Mouse (Mus musculus): ENCODE results near the gene Dpep1. TPM values are rescaled to one million over a fixed set of nuclear protein-coding genes. Genes with fewer than 3 reads are reported as not detected.

The Dpep1 gene
- 0.11 TPM in 1 of 2 replicates, not detected in the other for polyA plus RNA-seq (2015; fragmentation: Nextera tagmentation; extraction: Ambion mirVana)

DNA sequence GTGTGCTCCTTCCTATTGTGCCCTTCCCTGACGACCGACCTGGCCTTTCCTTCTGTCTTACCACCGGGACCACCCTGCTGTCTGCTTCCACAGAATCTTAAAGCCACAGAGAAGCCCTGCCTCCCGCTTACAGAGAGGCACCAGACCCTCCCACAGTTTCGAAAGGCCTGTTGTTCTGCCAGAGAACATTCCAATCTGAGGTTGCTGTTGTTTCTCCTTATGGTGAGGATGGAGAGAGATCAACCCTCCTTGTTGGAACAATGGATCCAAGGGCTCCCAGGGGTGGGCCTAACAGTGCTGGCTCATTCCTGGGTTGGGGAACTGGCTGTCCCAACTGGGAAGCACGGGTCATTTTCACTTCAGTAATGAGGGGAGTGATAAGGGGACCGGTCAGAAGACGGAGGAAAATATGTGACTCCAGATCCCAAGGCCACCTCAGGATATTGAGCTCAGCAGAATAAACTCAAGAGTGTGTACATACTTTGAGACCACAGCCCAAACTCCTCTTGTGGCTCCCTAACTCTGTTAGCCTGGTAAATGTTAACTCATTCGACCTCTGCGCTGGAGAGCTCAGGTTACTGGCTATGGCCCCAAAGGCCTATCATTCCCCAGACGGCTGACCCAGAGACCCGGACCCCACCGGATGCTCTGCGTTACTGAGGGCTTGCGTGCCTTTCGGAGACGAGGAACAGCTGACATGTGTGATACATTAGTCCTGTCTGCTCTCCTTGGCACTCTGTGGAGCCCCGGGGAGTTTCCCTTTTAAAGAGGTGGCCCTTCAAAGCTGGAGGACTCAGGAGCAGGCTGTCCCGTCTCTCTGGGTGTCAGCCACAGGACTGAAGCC, at the start of gene Dpep1:
TSS of gene Dpep1 (plus strand) at position 677 of the 844 bp plus-strand sequence.
- 59% methylated on average over 19 of the region's 19 CpGs for WGBS
- no peaks in the 10 kb centered on the region for H3K9me3 ChIP-seq
- H3K27ac ChIP-seq (replicated peaks) = no peak within 1 kb of the TSS
- H3K27me3 ChIP-seq = no peaks in the 10 kb centered on the region
- ATAC-seq (replicated peaks) = no peak
- H3K4me3 ChIP-seq = no peak within 1 kb of the TSS
- no peak within 1 kb of the TSS for H3K9ac ChIP-seq (replicated peaks)
- no peaks in the 10 kb centered on the region for H3K4me1 ChIP-seq
- H3K4me2 ChIP-seq (replicated peaks) = no peak within 1 kb of the TSS
- no peaks in the 10 kb centered on the region for H3K36me3 ChIP-seq

- WGBS = 81% methylated on average over 9 of the region's 9 CpGs
- no peaks in the 10 kb centered on the region for H3K27me3 ChIP-seq
- no peak for ATAC-seq (replicated peaks)
- H3K27ac ChIP-seq (replicated peaks) = peak overlapping the region; percentile 46; the same call in 1 of the 2 replicates
- H3K4me3 ChIP-seq = no peak overlapping the region
- no peak overlapping the region for H3K9ac ChIP-seq (replicated peaks)
- no peaks in the 10 kb centered on the region for H3K9me3 ChIP-seq
- no peaks in the 10 kb centered on the region for H3K36me3 ChIP-seq
- H3K4me2 ChIP-seq (replicated peaks) = no peak overlapping the region
- peaks cover 32% of the 10 kb centered on the region for H3K4me1 ChIP-seq
Measured at GRCm38 (mm10) chr8:123136287-123136686, 49.8 kb upstream of the Dpep1 start.

DNA sequence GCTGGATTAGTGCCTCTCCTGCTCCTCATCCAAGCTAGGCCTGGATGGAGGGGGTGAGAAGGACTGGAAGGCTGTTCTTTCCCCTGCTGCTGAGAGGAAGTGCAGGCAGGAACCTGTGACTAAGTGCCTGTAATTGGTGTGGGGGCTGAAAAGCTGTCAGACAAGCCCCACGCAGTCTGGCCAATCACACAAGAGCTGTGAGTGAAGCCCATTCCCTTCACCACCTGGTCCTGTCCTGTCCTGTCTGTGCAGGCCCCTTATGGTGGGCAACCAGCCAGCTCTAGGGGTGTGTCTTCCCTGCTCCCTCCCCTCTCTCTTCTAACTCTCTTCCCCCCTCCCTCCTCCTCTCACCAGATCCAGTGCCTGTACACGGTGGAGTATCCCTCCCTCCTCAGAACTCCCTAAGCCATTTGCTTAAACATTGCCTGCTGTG, 48.4 kb upstream of the Dpep1 start:
- H3K9ac ChIP-seq (replicated peaks) = peak overlapping the region; percentile 23; the same call in 1 of the 2 replicates
- peaks cover 37% of the 10 kb centered on the region for H3K4me1 ChIP-seq
- H3K4me2 ChIP-seq (replicated peaks) = no peak overlapping the region
- no peaks in the 10 kb centered on the region for H3K36me3 ChIP-seq
- no peak overlapping the region for H3K4me3 ChIP-seq
- no peaks in the 10 kb centered on the region for H3K9me3 ChIP-seq
- 0% methylated on average over 2 of the region's 2 CpGs for WGBS
- peak; percentile 89 for ATAC-seq (replicated peaks)
- H3K27ac ChIP-seq (replicated peaks) = peak overlapping the region; percentile 77
- no peaks in the 10 kb centered on the region for H3K27me3 ChIP-seq

DNA sequence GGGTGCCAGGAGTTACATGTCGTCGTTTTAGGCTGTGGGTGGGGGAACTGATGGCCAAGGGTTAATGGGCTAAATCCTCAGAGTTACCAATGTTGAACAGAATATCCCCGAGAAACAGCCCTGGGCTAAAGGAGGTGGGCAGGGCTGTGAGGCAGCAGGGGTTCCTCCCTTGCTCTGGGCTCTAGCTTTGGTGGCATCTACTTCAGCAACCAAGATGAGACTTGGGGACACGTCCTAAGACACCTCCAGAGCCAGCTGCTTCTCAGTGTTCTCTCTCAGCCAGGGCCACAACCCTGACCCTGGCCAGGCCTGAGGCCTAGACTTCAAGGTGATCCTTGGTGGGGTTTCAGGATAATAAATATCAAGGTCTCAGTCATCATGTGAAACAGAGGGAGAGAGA, 47.3 kb upstream of the Dpep1 start:
- WGBS = 49% methylated on average over 4 of the region's 4 CpGs
- H3K9ac ChIP-seq (replicated peaks) = no peak overlapping the region

DNA sequence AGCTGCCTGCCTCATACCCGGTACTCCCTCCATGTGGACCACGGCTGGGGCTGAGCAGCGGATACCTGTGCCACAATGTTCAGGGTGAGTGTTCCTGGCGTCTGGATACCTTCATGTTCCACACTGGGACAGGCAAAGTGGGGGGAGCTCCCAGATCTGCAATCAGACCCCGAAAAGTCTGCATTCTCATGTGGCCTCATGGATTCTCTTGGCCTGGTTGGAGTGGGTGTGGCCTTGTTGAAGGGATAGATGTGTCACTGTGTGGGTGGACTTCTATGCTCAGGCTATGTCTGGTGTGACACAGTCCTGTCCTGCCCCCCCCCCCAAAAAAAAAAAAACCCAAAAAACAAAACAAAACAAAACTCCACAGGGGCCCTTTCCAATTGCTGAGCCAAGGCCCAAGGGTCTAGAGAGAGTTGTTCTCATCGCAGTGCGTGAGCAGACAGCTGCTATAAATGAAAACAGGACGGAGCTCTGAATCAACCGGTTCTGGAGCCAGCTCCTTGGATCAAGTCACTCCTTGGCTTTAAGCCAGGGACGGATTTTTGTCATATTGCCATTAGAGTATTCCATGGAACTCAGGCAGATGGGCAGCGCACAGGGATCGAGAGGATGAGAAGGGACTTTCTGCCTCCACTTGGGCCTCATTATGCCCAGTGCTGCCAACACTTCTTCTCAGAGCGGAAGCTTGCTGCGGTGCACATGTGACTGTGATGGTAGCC, 44.1 kb upstream of the Dpep1 start:
- Histone ChIP-seq H3K4me2 (replicated peaks) (no peak overlapping the region), H3K9ac (replicated peaks) (no peak overlapping the region), H3K9me3 (no peaks in the 10 kb centered on the region), H3K27ac (replicated peaks) (0 out of 2 replicates have a peak overlapping the region, but pooled peaks have one; percentile 27), H3K27me3 (no peaks in the 10 kb centered on the region), H3K36me3 (no peaks in the 10 kb centered on the region), H3K4me1 (peaks cover 21% of the 10 kb centered on the region), H3K4me3 (no peak overlapping the region)
- WGBS = 61% methylated on average over 14 of the region's 14 CpGs
- peak; percentile 44; the same call in 1 of the 2 replicates for ATAC-seq (replicated peaks)

More for the DNA sequence above, 47.3 kb upstream of the Dpep1 start:
- H3K4me2 ChIP-seq (replicated peaks) = no peak overlapping the region
- no peak for ATAC-seq (replicated peaks)
- H3K4me3 ChIP-seq = no peak overlapping the region
- H3K27ac ChIP-seq (replicated peaks) = no peak overlapping the region
- H3K36me3 ChIP-seq = no peaks in the 10 kb centered on the region
- H3K9me3 ChIP-seq = no peaks in the 10 kb centered on the region
- peaks cover 37% of the 10 kb centered on the region for H3K4me1 ChIP-seq
- no peaks in the 10 kb centered on the region for H3K27me3 ChIP-seq

GRCm38 (mm10) chr8:123145279-123145678, 40.8 kb upstream of the Dpep1 start:
- H3K27ac ChIP-seq (replicated peaks) = no peak overlapping the region
- no peaks in the 10 kb centered on the region for H3K9me3 ChIP-seq
- H3K4me2 ChIP-seq (replicated peaks) = no peak overlapping the region
- H3K27me3 ChIP-seq = no peaks in the 10 kb centered on the region
- 60% methylated on average over 6 of the region's 6 CpGs for WGBS
- no peak overlapping the region for H3K4me3 ChIP-seq
- H3K9ac ChIP-seq (replicated peaks) = no peak overlapping the region
- H3K4me1 ChIP-seq = peaks cover 5% of the 10 kb centered on the region; the same call in 1 of the 2 replicates
- no peak for ATAC-seq (replicated peaks)
- no peaks in the 10 kb centered on the region for H3K36me3 ChIP-seq

GRCm38 (mm10) chr8:123146390-123146789, 39.7 kb upstream of the Dpep1 start:
- Histone ChIP-seq H3K27ac (replicated peaks) (no peak overlapping the region), H3K4me1 (peaks cover 5% of the 10 kb centered on the region; the same call in 1 of the 2 replicates), H3K27me3 (no peaks in the 10 kb centered on the region), H3K4me2 (replicated peaks) (no peak overlapping the region), H3K4me3 (no peak overlapping the region), H3K9me3 (no peaks in the 10 kb centered on the region), H3K9ac (replicated peaks) (no peak overlapping the region), H3K36me3 (no peaks in the 10 kb centered on the region)
- WGBS = 71% methylated on average over 7 of the region's 7 CpGs
- ATAC-seq (replicated peaks) = no peak

- Histone ChIP-seq H3K9me3 (no peaks in the 10 kb centered on the region), H3K27ac (replicated peaks) (no peak overlapping the region), H3K4me2 (replicated peaks) (no peak overlapping the region), H3K4me3 (no peak overlapping the region), H3K4me1 (no peaks in the 10 kb centered on the region), H3K9ac (replicated peaks) (no peak overlapping the region), H3K27me3 (no peaks in the 10 kb centered on the region), H3K36me3 (no peaks in the 10 kb centered on the region)
- no peak for ATAC-seq (replicated peaks)
- 71% methylated on average over 9 of the region's 9 CpGs for WGBS
Measured at GRCm38 (mm10) chr8:123150737-123151171, 35.3 kb upstream of the Dpep1 start.

DNA sequence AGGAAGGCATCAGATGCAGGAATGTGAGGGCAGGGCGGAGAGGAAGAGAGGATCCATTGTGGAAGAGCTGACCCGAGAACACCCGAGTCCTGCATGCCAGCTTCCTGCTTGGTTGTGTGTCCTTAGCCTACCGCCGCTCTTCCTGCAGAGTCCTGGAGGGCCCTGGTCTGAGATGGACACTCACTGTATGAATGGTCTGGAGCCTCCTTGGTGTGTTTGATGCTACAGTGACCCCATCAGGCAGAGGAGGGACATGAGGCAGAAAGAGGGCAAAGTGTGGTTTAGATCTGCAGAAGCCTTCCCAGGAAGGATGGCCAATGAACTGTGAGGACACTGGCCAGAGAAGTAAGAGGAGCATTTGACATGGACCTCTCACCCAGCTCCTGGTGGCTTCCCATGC, 30.9 kb upstream of the Dpep1 start:
- Histone ChIP-seq H3K9me3 (no peaks in the 10 kb centered on the region), H3K4me1 (no peaks in the 10 kb centered on the region), H3K27me3 (no peaks in the 10 kb centered on the region), H3K27ac (replicated peaks) (no peak overlapping the region), H3K4me2 (replicated peaks) (no peak overlapping the region), H3K4me3 (no peak overlapping the region), H3K9ac (replicated peaks) (no peak overlapping the region), H3K36me3 (no peaks in the 10 kb centered on the region)
- 76% methylated on average over 5 of the region's 5 CpGs for WGBS
- ATAC-seq (replicated peaks) = no peak

DNA sequence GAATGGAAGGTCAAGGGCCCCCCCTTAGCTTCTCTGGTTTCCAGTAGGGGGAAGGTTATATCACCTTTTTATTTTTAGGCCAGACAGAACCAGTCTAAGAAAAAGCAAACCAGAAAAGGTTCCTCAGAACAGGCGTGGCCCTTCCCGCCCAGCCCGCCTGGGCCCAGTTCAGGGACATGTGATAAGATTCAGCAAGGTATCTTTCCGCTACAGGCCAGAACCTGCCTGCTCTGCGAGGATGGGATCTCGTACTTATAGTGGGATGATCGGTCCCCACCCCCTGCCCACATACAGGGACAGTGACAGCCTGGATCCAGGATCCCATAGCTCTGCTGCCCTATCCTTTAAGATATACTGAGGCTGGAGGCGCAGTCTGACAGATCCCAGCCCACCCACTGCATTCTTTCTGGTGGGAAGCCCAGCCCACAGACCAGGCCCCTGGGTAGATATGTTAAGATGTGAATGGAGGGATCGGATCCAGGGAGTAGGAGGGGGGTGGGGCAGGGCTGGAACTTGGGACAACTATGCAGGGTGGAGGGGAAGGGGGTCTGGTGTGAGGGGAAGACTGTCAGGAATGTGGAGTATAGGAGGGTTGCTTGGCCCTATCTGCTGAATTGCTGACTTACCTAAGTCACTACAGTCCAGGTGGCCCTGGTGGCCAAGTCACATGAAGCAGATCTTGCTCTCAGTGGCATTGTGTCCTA, 29.8 kb upstream of the Dpep1 start:
- WGBS = 86% methylated on average over 9 of the region's 9 CpGs
- Histone ChIP-seq H3K4me2 (replicated peaks) (no peak overlapping the region), H3K4me3 (no peak overlapping the region), H3K27ac (replicated peaks) (no peak overlapping the region), H3K9me3 (no peaks in the 10 kb centered on the region), H3K36me3 (no peaks in the 10 kb centered on the region), H3K4me1 (no peaks in the 10 kb centered on the region), H3K9ac (replicated peaks) (no peak overlapping the region), H3K27me3 (no peaks in the 10 kb centered on the region)
- no peak for ATAC-seq (replicated peaks)

GRCm38 (mm10) chr8:123157888-123158465, 28.1 kb upstream of the Dpep1 start, which contains the start of gene Sult5a1:
Sult5a1 (minus strand) TSS chr8:123158315.
- H3K27me3 ChIP-seq = no peaks in the 10 kb centered on the region
- no peaks in the 10 kb centered on the region for H3K4me1 ChIP-seq
- H3K27ac ChIP-seq (replicated peaks) = no peak within 1 kb of the TSS
- H3K9me3 ChIP-seq = no peaks in the 10 kb centered on the region
- H3K4me3 ChIP-seq = no peak within 1 kb of the TSS
- no peak within 1 kb of the TSS for H3K4me2 ChIP-seq (replicated peaks)
- no peaks in the 10 kb centered on the region for H3K36me3 ChIP-seq
- no peak within 1 kb of the TSS for H3K9ac ChIP-seq (replicated peaks)
- WGBS = 35% methylated on average over 13 of the region's 13 CpGs
- no peak for ATAC-seq (replicated peaks)
